Mouse (Mus musculus) fibroblast of lung, adult 2 months (primary cell): ENCODE measurements around the gene Bbs9.
"Not testable (repeated sequence)": the region's sequence is repeated elsewhere in the genome, so short reads cannot be mapped to it uniquely, and the experiment has no call there.

Source experiments
- DNase-seq: peaks from one replicate; pipeline ENCODE4 v3.0.0-alpha.2; 2011; ENCODE audit warnings: low read depth

Bbs9 gene

DNA sequence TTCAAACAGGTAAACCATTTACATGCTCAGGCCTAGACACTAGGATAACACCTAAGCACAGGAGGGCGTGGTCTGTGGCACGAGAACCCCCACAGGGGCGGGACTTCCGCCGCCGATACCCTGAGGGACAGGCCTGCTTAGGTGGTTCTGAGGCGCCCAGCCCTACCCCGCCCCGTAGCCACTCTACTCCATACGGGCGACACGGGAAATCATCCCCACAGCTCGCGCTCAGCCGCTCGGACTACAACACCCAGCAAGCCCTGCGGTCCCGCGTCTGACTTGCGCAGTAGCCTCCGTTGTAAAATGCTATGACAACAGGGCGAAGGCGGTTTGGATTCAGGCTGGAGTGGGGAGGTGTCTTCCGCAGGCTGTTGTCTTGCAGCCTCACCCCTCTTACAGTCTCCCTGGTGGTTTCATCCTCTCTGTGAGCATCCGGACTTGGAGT is at the start of gene Bbs9:
Gene Bbs9, plus strand, starts transcription at position 292 of the 445 bp plus-strand sequence.
- peak; percentile 76 for DNase-seq

GRCm38 (mm10) chr9:22428028-22428665 is 47.4 kb upstream of the Bbs9 start:
- DNase-seq: no peak

DNA sequence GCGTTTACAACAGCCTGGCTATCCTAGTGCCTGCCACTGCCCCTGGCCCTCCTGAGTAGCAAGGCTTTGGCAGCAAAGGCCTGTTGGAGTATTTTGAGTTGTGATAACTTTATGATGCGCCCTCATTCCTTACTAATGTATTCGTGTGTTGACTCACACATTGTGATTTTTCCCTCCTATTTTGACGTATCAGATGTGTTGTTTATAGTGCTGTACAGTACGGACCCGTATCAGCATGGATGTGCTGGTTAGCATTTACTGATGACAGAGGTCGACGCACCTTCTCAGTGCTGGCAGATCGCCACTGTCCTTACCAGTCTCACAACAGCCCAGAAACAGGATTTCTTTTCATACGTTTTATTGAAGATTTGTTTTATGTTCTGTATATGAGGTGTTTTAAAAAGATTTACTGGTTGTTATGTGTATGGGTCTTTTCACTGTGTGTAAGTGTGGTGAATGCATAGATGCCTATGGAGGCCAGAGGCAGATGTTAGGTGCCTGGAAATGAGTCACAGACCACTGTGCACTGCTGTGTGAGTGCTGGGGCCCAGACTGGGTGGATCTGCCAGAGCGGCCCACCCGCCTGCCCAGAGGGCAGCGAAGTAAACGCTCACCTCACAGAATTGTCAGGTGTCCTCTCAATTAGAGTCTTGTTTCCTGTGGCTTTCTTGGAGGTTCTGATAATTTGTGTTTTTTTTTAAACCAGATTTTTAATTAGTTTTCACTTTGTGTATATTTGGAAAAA is 46.7 kb upstream of the Bbs9 start:
- DNase-seq: no peak

GRCm38 (mm10) chr9:22429533-22430241 is 45.8 kb upstream of the Bbs9 start:
- no peak for DNase-seq

DNA sequence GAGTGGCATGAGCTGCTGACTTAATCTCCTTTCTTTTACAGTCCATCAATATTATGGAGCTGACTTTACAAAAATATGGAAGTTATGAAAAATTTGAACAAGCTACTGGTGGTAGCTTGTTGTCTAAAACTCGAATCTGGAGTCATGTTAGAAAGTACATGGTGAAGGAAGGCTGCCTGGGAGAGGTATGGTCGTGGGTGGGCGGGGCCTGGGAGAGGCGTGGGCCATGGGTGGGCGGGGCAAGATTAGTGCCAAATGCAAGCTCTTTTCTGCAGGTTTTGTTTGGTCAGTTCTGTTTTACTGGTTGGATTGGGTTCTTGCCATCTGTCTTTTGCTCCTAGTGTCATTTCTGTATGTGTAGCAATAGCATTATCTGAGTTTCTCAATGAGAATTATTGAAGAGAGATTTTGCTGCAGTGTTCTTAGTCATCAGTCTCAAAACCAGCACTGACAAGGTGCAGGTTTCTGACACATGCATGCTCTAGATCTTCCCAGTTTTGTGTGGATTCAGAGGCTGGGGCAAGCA is 45.1 kb upstream of the Bbs9 start:
- no peak for DNase-seq

GRCm38 (mm10) chr9:22433221-22433620 is 42.3 kb upstream of the Bbs9 start:
- DNase-seq: no peak

DNA sequence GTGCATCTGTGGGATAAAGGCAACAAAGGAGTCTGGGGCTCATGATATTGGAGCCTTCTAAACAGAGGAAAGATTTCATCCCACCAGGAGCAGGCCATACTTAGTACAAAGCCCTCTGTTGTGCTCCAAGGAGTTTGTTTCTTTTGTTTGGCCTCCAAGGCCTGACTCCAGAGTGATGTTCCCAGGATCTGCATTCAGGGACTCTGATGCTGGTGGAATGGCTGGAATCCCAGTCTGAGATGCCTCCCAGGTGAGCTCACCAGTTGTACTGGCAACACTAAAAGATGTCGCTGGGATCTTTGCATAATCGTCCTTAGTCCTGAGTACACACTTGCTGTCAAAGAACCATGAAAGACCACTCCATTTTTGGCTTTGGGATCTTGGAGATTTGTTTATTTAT is 41.4 kb upstream of the Bbs9 start:
- no peak for DNase-seq

DNA sequence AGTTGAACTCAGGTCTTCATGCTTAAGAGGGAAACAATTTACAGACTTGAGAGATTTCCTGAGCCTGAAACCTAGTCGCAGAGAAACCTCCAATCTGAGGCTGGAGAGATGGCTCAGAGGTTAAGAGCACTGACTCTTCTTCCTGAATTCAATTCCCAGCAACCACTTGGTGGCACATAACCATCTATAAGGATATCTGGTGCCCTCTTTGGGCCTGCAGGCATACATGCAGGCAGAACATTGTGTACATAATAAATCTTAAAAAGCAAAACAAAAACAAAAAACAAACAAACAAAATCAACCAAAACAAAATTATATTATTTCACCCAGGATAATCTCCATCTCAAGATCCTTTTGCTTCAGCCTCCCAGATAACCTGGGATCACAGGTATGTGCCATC is 36.7 kb upstream of the Bbs9 start:
- no peak for DNase-seq

- no peak for DNase-seq
Observed at GRCm38 (mm10) chr9:22443157-22443556, 32.4 kb upstream of the Bbs9 start.

DNA sequence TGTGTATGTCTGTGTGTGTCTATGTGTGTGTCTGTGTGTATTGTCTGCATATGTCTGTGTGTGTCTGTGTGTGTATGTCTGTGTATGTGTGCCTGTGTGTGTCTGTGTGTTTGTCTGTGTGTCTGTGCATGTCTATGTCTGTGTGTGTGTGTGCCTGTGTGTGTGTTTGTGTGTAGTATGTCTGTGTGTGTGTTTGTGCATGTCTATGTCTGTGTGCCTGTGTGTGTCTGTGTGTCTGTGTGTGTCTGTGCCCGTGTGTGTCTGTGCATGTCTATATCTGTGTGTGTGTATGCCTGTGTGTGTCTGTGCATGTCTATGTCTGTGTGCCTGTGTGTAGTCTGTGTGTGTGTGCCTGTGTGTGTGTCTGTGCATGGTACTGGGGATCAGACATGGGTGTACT is 30.4 kb upstream of the Bbs9 start:
- no peak for DNase-seq

DNA sequence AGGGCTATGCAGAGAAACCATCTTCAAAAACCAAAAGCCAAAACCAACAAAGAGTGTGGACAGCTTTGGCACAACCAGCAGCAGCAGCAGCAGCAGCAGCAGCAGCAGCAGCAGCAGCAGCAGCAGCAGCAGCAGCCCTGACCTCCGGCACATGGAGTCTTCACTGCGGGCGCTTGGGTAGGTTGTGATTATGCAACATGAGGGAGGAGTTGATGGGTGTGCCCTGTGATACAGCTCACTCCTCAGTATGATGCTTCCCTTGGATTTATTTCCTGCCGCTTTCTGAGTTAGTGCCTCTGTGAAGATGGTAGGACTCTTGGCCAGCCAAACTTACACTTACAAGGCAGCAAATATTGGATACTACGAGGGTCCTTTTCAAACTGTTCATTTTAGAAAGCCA is 28.3 kb upstream of the Bbs9 start:
- no peak for DNase-seq

DNA sequence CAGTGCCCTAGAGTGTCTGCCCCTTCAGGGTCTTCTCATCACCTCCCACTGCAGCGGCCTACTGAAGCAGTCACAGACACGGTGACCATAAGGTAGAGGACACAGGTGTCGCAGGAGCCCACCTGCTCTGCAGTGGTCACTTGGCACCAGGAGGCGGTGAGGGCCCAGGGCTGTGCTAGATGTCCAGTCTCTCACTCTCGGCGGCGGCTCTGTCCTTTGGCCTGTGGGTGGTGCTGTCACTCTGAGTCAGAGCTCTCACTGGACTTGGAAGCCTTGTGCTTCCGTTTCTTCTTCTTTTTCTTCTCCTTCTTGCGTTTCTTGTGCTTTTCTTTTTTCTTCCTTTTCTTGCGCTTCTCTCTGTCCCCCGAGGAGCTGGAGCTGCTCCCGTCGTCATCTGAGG is 27.1 kb upstream of the Bbs9 start:
- DNase-seq: no peak

- no peak for DNase-seq
Observed at GRCm38 (mm10) chr9:22449209-22449608, 26.3 kb upstream of the Bbs9 start.

DNA sequence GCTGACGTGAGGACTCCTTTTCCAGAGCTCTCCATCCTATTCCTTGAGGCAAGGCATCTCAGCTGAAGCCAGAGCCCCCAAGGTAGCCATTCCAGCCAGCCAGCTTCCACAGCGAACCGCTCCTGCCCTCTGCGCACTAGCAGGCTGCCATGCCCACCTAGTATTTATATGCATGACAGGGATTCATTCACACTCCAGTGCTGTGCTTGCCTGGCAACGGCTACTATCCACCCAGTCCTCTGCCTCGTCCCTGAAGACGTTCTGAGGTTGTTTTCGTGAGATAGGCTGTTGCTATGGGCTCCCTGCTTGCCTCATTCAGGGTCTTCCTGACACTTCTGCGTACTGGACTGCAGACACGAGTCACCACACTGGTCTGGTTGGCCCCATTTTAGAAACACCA is 22.8 kb upstream of the Bbs9 start:
- no peak for DNase-seq

DNA sequence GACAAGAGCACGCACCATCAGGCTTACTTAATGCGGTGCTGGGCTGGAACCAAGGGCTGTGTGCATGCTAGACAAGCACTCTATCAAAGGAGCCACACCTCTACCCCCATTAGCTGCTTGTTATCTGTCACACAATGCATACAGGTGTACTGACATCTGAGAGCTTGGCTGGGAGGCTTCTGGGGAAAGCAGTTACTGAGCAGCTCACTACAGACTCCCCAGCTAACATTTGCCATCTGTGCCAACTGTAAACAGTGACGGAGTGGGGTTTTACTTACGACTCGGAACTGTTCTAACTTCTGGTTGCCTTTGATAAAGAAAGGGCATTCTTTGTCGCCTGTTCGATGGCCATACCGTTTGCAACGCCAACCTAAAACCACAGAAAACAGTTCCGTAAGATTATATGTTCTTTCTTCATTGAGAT is 22.0 kb upstream of the Bbs9 start:
- DNase-seq: no peak

DNA sequence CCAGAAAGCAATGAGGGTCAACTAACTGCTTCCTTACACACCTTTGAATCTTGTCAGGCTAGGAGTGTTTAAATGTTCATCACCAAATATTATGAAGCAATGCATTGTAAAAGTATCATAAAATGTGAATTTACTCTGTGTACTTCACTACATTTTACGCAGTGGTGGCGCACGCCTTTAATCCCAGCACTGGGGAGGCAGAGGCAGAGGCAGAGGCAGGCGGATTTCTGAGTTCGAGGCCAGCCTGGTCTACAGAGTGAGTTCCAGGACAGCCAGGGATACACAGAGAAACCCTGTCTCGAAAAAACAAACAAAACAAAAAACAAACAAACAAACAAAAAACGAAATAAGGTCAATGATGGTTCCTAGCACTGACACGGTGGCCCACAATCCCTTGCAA is 21.5 kb upstream of the Bbs9 start, which contains the start of gene Gm17545:
Gene Gm17545, plus strand, starts transcription at position 301 of the 400 bp plus-strand sequence.
- DNase-seq: not testable (repeated sequence)

DNA sequence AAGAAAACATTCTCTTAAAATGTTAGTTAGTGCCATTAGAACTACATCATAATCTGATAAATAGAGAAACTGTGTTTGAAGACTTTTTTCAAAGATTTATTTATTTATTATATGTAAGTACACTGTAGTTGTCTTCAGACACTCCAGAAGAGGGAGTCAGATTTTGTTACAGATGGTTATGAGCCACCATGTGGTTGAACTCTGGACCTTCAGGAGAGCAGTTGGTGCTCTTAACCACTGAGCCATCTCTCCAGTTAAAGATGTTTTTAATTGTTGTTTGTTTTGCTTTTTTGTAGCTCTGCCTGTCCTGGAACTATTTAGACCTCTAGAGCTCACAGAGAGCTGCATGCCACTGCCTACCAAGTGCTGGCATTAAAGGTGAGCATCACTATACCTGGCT is 20.5 kb upstream of the Bbs9 start:
- DNase-seq: no peak

- no peak for DNase-seq
Observed at GRCm38 (mm10) chr9:22457142-22457835, 18.2 kb upstream of the Bbs9 start.

GRCm38 (mm10) chr9:22461946-22462345 is 13.6 kb upstream of the Bbs9 start:
- DNase-seq: peak; percentile 94

GRCm38 (mm10) chr9:22466212-22466611 is 9.3 kb upstream of the Bbs9 start:
- no peak for DNase-seq

GRCm38 (mm10) chr9:22467371-22468169 is 7.9 kb upstream of the Bbs9 start:
- DNase-seq: no peak
